Mouse (Mus musculus) fat pad, adult 2 months (tissue): ENCODE measurements around the gene Esyt2.

Source experiments
- DNase-seq: peaks from one replicate; pipeline ENCODE4 v3.0.0-alpha.2; 2011; ENCODE audit warnings: low read depth, low spot score; ENCODE audit errors: extremely low read depth

Esyt2 gene

DNA sequence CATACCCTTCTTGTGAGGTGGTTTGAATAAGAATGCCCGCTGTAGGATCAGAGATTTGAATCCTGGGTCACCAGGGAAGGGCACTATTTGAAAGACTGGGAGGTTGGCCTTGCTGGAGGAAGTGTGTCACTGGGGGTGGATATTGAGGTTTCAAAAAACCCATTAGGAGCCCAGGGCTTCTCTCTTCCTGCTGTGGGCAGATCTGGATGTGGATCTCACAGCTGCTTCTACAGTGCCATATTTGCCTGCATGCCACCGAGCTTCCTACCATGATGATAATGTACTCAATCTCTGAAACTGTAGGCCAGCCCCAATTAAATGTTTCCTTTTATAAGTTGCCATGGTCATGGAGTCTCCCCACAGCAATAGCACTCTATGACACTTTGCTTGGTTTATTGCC, 1.8 kb upstream of the Esyt2 start:
- DNase-seq = no peak

DNA sequence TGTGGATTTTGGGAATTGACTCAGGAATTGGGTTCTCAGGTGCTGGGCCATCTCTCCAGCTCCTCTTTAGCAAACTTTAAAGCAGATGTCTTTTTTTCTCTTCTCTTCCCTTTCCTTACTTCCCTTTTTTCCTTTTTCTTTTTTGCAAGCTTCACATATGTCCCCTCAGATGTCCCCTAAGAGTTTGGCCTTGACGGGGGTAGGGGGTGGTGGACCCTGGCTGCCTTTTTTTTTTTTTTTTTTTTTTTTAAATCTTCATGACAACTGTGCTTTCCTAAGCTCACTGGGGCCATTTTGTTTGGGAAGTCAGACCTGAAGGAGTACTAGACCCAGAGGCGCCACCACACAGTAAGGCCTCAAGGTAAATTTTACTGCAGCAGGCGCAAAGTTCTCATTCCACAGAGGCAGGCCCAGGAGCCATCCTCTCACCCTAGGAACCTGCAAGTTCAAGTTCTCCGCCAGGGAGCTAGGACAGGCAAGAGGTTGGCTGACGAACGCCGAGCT, 795 bp upstream of the Esyt2 start:
- DNase-seq = no peak

DNA sequence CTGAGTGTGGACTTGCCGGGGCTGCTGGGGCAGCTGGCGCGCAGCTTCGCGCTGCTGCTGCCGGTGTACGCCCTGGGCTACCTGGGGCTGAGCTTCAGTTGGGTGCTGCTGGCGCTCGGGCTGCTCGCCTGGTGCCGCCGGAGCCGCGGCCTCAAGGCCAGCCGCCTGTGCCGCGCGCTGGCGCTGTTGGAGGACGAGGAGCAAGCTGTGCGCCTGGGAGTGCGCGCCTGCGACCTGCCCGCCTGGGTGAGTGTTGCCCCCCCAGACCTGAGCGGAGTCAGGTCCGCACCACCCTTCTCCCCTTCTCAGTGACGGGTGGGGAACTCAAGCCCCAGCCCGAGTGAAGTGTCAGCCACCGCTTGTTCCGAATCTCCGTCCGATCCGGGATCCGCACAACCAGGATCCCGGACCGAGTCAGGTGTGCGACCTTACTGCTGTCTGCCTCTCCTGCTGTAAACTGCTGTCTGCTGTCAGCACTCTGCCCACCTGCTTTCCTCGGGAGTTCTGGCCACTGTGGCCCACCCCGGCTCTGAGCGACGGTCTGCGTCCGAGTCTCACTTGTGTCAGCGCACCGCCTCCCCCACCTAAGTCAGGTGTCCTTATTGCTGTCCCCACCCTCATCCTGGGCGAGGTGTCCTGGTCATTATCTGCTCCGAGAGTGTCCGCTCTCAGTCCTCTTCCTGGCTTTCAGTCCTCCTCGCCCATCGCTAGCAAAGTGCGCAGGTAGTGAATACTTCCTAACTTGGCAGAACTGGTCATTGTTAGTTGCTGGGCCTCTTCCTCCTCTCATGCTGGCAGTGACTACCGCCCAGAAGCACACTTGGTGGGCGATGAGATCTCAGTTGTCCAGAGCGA, 658 bp downstream of the Esyt2 start:
- DNase-seq = no peak

DNA sequence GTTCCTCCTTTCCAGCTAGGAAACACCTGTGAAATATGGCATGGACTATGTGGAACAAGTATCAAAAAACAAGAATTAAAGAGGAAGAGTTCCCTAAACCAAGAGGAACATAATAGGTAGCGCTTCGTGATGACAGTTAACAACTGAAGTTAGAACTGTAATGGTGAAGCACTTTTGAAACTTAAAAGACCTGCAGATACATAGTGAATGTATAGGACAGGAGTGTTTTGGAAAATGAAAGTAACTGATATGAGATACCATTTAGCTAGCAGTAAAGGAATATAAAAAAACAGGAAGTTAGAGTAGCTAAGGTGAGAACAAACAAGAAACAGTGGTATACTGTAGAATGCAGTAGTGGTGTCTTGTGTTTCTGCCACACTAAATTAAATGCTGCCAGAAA, 1.9 kb downstream of the Esyt2 start:
- no peak for DNase-seq

DNA sequence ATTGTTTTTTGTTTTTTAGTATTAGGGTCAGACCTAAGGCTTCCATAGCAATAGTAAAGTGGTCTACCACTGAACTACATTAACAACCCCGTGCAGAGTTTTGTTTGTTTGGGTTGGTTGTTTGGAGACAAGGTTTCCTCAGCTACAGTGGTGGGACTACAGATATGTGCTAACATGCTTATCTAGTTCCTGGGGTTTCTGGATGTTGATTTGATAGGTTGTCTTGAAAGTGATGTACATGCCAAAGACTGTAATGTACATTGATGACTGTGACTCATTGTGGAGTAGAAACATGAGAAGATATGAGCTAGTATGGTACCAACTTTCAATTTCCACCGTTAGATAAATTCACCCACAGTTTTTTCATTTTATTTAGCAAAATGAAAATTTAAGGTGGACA, 2.5 kb downstream of the Esyt2 start:
- no peak for DNase-seq

DNA sequence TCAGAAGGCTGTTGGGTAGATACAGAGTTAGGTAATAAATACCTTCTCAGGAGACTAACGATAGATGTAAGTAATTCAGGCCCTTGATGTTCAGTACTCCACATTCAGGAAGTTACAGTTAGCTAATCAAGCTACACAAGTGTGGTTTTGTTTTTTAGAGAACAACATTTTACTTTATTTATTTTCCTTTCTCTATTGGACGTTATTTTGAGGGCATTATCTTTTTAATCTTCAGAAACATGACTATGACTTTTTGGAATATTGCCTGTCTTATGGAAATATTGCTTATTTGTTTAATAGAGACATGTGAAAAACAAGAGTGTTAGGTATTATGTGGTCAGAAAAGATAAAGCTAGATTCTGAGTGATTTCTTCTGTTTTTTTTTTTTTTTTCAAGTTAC, 12.2 kb downstream of the Esyt2 start:
- DNase-seq = no peak

DNA sequence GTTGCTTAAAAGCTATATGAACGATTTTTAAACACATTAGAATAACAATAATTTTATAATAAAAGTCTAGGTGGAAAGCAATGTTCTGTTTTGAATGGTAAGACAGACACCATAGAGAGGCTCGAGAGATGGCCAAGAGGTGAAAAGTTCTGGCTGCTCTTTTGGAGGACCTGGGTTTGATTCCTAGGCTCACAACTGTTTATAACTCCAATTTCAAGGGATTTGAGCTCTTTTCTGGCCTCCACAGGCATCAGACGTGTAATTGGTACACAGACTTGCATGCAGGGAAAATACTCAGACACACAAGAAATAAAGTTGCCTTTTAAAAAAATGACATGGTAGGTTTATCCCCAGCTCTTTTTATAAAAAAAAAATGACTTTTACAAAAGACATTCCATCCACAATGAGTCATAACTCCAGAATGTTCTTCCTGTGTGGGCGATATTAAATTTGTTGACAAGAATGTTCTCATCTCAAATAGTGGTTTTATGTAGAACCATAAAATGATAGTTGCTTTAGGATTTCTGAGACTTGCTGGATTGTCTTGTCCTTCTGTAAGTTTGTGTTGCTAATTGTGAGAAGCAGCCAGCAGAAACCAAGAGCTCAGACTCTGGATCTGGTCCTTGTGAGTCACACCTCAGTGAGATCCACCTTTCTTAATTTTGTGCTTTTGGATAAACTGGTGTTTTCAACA, 12.8 kb downstream of the Esyt2 start:
- no peak for DNase-seq

DNA sequence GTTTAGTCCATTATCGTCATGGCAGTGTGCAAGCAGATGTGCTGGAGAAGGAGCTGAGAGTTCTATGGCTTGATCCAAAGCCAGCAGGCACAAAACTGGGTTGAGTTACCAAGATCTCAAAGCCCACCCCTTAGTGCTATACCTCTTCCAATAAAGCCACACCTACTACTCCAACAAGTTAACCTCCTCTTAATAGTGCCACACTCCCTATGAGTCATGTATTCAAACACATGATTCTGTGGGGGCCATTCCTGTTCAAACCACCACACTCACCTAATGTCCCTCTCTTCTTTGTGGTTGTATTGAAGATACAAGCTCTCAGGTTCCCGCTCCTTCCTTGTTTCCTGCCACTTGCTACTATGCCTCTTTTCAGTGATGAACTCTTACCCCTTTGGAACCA, 18.9 kb downstream of the Esyt2 start:
- DNase-seq = no peak

DNA sequence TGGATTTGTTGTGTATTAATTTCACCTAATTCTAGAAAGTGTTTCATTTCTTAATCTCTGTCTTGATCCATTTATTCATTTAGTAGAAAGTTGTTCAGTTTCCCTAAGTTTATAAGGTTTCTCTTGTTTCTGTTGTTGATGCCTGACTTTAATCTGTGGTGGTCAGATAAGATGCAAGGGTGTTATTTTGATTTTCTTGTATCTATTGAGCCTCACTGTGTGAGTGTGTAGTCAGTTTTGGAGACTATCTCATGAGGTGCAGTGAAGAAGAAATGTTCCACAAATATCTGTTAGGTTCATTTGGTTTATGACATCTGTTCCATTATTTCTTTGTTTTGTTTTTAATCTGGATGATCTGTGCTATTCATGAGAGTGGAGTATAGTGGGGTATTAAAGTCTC, 21.2 kb downstream of the Esyt2 start:
- DNase-seq = no peak

DNA sequence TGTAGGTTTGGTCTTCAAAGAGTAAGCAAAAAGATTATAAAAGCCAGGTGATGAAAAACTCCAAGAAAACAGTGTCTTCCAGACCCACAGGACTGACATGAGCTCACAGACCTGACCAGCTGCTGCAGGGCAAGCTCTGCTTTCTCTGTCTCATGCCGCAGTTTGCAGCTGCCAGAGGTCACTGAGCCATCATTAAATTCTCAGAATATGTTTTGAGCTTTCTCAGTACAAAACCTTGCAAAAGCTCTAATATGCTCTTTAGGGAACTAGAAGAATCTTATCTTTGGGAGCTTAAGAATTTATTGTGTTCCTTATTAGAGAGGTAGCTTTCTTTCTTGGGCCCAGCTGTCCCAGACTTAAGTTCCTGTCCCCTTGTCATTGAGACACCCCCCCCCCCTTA, 25.0 kb downstream of the Esyt2 start:
- no peak for DNase-seq

DNA sequence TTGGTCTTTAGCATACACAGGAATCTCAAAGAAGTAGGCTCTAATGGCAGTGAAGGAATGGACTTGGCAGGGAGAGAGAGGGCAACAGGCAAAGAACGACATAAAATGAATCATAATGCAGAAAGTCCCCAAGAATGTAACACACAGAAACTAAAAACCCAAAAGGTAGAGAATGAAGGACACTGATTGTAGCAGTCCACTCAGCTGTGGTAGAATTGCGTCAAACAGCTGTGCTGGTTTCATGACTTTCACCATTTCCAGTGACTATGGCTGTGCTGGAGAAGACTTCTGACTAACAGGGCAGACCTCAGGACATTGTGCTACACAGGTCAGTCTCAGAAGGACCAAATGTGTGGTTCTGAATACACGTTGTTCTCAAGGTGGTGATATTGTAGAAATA, 26.9 kb downstream of the Esyt2 start:
- DNase-seq = no peak

DNA sequence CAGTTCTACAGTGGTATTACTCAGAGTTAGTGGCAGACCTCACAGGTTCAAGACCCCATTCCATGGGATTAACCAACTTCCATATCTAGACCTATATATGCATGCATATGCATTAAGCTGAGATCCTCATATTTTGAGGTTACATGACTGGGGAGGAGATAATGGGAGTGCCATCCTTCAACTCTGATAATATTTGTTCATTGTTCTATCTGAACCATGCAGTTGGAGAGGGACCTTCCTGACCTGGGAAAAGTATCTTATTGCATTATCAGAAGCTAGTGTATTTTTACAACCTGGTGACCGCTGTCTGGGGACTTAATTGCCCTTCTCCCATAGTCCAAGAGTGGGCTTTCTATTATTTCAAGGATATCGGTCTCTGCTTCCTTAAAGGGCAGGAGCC, 27.6 kb downstream of the Esyt2 start:
- no peak for DNase-seq

DNA sequence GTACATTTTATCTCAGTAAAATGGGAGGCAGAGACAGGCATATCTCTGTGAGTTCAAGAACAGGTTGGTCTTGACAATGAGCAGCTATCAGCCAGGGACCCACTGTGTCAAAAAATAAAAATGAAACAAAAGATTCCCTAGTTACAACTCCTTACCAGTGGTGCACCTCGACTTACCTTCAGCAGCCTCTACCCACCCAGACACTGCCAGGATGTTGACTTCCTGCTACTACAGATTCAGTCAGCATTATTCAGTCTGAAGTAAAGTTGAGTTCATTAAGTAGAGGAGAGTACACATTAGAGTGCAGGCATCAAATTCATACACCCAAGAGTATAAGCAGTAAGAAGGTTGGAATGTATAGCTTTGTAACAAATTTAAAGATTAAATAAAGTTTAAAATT, 32.8 kb downstream of the Esyt2 start:
- no peak for DNase-seq

DNA sequence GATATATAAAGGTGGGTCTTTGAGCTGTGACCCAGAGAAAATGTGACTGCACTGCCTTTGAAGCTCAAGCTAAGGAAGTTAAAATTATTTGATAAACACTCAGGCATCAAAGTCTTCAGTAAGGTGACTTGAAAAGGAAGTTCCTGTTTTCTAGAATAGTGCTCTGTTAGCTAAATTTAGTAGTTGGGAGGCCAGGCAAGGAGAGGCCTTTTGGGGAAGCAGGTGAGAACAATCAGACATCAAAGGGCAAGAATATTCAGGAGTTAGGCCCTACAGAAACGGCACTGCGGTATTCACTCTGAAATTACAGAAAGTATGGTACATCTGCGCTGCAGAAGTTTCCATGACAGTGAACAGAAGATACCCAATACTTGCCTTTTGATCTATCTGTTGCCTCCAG, 34.5 kb downstream of the Esyt2 start:
- no peak for DNase-seq

DNA sequence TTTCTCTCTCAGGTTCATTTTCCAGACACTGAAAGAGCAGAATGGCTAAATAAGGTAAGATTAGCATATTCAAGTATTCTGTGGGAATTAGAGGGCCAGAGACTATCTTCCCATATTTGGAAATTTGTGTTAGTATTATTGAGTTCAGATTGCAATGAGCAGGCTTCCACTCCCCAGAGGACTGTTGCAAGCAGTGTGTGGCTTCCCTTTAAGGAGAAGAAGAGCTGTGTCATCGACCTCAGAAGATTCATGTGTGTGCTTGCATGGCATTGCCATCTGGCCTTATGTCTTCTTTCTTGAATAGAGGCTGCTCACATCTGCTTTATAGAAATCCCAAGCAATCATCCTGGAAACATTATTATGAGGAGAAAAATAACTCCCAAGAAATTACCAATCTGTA, 36.8 kb downstream of the Esyt2 start:
- DNase-seq = no peak

DNA sequence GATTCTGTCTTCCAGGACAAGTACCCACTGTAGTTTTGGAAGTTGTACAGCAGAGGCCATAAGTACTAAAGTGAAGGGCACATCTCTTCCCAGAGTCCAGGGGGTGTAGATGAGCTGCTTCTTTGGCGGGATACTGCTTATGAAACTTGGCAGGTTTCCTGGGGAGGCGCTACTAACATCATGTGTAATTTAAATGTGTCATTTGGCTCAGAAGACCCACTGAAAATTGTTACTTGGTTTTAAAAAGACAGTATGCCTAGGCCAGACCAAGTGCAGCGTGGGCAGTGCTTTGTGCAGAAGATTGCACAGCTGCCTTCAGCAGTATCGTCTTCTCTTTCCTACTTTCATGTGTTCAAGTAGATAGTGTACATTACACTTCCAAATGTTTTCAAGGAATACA, 44.5 kb downstream of the Esyt2 start:
- no peak for DNase-seq

DNA sequence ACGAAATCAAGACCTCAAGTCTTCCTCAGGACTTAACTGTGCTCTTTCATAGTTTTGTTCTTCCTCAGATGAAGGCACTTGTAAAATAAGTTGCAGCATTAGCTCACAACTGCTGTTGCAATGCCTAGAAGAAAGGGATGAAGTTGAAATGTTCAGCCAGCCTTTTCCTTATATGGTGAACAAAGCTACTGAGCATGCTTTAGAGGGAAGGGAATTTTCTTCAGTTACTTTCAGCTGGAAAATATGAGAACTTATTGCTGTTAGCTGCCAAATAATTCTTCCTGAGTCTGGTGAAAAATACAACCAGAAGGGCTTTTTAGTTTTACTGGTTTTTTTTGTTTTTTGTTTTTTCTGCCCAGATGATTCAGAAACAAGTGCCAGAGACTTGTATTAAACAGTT, 45.2 kb downstream of the Esyt2 start:
- DNase-seq = no peak

DNA sequence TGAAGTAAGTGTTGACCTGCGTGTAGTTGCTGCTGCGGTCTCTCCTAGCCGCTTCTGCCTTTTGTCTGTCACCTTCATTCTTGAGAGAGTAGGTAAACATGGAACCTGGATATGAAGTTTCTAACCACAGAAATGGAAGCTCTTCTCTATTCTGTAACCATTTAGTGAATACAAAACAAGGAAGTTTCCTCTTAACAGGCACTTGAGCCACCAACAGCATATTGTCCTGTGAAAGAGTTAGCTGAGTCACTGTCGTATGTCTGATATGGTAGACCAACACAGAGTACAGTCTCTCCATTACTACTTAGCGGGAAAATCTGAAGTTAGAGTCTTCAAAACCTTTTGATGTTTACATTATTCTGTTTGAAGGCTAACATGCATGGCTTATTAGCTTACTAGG, 53.3 kb downstream of the Esyt2 start:
- no peak for DNase-seq

DNA sequence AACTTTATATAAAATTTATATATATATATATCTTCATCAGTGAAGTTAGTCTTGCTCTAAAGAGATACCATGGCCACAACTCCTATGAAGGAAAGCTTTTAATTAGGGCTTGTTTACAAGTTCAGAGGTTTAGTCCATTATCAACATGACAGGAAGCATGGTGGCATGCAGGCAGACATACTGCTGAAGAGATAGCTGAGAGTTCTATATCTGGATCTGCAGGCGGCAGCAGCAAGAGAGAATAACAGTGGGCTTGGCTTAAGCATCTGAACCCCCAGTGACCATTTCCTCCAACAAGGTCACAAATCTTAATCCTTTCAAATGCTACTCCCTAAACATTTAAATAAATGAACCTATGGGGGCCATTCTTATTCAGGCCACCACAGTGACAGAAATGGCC, 59.2 kb downstream of the Esyt2 start:
- no peak for DNase-seq

DNA sequence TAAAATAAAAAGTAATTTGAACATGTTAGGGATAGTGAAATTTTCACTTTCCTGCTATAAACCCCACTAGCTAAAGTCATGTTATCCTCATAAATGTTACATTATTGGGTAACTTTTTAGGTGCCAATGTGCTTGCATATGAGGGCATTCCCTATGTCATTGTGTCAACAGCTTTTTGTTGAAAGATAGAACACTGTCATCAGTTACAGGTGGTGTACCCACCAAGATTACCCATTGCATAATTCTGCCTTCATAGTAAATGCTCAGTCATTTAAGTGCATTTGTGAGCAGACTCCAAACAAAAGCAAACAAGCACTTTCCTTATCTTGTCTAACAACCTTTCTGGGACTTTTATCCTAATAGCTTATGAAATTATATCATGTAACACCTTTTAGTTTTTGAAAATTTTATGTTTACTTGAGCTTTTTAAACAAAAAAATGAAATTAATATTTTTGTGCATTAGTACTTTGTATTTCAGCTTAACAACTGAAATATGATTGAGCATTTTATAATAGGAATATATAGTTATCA, 67.8 kb downstream of the Esyt2 start:
- no peak for DNase-seq

DNA sequence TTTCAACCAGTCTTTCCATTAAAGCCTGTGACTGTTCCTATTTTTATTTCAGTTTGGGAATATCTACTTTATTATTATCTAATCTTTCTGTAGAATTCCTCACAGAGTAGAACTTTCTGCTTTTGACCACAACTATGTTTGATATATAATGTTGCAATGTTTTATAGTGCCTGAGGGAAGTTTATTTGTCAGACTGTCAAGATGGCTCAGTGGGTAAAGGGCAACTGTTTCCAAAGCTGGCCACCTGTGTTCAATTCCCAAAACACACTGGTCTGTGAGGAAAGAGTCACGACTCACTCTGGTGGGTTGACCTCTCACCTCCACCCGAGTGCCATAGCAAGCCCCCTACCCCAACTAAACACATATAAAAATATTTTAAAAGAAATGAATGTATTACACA, 68.4 kb downstream of the Esyt2 start:
- no peak for DNase-seq

DNA sequence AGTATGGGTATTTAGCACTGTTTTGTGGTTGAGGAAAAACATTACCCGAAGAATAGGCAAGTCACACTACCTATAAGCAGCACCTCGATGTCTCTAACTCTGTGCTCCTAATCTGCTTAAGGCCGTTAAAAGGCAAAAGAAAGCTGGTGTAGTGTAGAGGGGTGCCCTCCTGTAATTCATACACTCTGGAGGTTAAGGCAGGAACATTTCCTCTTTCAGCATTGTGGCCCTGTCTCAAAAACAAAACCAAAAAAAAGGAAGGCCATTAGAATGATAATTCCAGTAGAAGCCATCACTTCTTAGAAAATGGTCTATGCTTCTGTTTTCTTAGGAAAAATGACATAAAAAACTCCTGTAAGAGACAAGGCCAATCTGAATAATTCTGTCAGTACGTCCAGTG, 70.0 kb downstream of the Esyt2 start:
- no peak for DNase-seq
